Mouse (Mus musculus) erythroblast, embryonic 14.5 days (primary cell): ENCODE measurements around the gene Clpp. TPM values are rescaled to one million over a fixed set of nuclear protein-coding genes. Genes with fewer than 3 reads are reported as not detected.

Source experiments
- H3K27me3 ChIP-seq: 2 replicates; pipeline ENCODE4 v1.6.1; 2012; ENCODE audit warnings: inconsistent platforms; ENCODE audit not compliant: control insufficient read depth
- H3K36me3 ChIP-seq: 2 replicates; pipeline ENCODE4 v1.6.1; 2012; ENCODE audit warnings: mild to moderate bottlenecking, inconsistent platforms; ENCODE audit not compliant: control insufficient read depth
- H3K4me1 ChIP-seq: 2 replicates; pipeline ENCODE4 v1.6.1; 2012; ENCODE audit warnings: inconsistent platforms; ENCODE audit not compliant: control insufficient read depth
- H3K4me3 ChIP-seq: replicated peaks from 2 replicates; pipeline ENCODE3; 2012; ENCODE audit warnings: moderate library complexity, mild to moderate bottlenecking, inconsistent platforms
- H3K9me3 ChIP-seq: 2 replicates; pipeline ENCODE4 v1.6.1; 2012; ENCODE audit warnings: low read length, inconsistent platforms, mixed read lengths; ENCODE audit not compliant: control insufficient read depth
- GATA1 ChIP-seq: IDR thresholded peaks from 2 replicates; pipeline ENCODE4 v1.6.1; 2012; ENCODE audit warnings: low read length, inconsistent platforms, mixed read lengths
- TAL1 ChIP-seq: IDR thresholded peaks from 3 replicates; pipeline ENCODE4 v1.6.1; 2012; ENCODE audit warnings: low read length, inconsistent platforms, mixed read lengths
- polyA plus RNA-seq: library from polyadenylated mRNA; stranded (reverse); fragments of >175 nt; gene quantifications from 2 replicates; pipeline ENCODE4 v1.2.3, GENCODE M21; 2012

The Clpp gene
- 12.3 and 14.6 TPM in 2 replicates for polyA plus RNA-seq

DNA sequence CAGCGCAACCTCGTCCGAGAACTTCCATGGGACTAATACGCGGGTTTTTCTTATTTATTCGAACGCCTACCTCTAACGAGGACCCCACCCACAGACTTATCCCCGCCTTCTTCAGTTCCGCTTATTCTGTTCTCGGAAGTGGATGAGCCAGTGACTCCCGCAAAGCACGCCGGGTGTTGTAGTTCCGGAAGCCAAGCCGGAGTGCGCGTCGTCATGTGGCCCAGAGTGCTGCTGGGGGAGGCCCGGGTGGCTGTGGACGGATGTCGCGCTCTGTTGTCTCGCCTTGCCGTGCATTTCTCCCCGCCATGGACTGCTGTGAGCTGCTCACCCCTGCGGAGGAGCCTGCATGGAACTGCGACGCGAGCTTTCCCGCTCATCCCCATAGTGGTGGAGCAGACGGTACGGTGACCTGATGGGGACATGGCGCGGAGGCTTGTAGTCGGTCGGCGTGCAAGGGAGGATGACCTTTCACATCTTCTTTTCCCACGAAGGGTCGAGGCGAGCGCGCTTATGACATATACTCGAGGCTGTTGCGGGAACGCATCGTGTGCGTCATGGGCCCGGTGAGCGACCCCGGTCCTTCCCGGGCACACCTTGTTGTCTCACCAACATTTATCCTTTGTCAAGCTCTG is at the start of gene Clpp:
TSS of gene Clpp (plus strand) at position 191 of the 632 bp plus-strand sequence.
- Histone ChIP-seq H3K4me3 (peak within 1 kb of the TSS; percentile 75), H3K4me1 (peaks cover 36% of the 10 kb centered on the region), H3K27me3 (no peaks in the 10 kb centered on the region), H3K36me3 (peaks cover 41% of the 10 kb centered on the region), H3K9me3 (no peaks in the 10 kb centered on the region)
- no peak for TF ChIP-seq GATA1
- TF ChIP-seq TAL1 = no peak

- no peak for TF ChIP-seq TAL1
- no peak for TF ChIP-seq GATA1
- H3K4me1 ChIP-seq = no peaks in the 10 kb centered on the region
- H3K4me3 ChIP-seq = no peak overlapping the region
- no peaks in the 10 kb centered on the region for H3K36me3 ChIP-seq
- H3K27me3 ChIP-seq = peaks cover 33% of the 10 kb centered on the region
- 0 out of 2 replicates have a peak, but pooled peaks cover 2% of the 10 kb centered on the region for H3K9me3 ChIP-seq
These were observed 39.2 kb upstream of the Clpp start for GRCm38 (mm10) chr17:56950915-56951314.

- no peak overlapping the region for H3K4me3 ChIP-seq
- peaks cover 6% of the 10 kb centered on the region for H3K4me1 ChIP-seq
- no peaks in the 10 kb centered on the region for H3K36me3 ChIP-seq
- H3K9me3 ChIP-seq = no peaks in the 10 kb centered on the region
- no peak for TF ChIP-seq GATA1
- no peak for TF ChIP-seq TAL1
- peaks cover 27% of the 10 kb centered on the region for H3K27me3 ChIP-seq
These were observed 37.5 kb upstream of the Clpp start for GRCm38 (mm10) chr17:56952639-56953038.

DNA sequence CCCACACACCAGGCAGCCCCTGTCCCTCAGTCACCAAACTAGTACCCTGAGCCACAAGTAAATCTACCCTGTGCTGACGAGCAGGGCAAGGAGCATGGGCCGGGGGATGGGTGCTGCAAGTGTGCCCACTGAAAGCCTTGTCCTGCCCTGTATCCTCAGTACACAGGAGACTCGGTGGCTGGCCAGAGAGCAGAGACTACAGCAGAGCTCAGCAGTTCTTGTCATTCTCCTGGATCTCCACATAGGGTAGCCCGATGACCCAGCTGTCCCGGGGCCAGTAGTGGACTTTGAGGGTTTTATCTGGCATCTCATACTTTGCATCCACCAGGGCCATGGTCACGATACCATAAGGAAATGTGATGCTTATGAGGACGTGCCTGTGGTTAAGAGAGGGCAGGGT is 35.2 kb upstream of the Clpp start:
- H3K36me3 ChIP-seq = no peaks in the 10 kb centered on the region
- peaks cover 2% of the 10 kb centered on the region; the same call in 1 of the 2 replicates for H3K9me3 ChIP-seq
- peaks cover 19% of the 10 kb centered on the region for H3K4me1 ChIP-seq
- no peak overlapping the region for H3K4me3 ChIP-seq
- peaks cover 30% of the 10 kb centered on the region for H3K27me3 ChIP-seq
- TF ChIP-seq TAL1 (no peak), GATA1 (no peak)

DNA sequence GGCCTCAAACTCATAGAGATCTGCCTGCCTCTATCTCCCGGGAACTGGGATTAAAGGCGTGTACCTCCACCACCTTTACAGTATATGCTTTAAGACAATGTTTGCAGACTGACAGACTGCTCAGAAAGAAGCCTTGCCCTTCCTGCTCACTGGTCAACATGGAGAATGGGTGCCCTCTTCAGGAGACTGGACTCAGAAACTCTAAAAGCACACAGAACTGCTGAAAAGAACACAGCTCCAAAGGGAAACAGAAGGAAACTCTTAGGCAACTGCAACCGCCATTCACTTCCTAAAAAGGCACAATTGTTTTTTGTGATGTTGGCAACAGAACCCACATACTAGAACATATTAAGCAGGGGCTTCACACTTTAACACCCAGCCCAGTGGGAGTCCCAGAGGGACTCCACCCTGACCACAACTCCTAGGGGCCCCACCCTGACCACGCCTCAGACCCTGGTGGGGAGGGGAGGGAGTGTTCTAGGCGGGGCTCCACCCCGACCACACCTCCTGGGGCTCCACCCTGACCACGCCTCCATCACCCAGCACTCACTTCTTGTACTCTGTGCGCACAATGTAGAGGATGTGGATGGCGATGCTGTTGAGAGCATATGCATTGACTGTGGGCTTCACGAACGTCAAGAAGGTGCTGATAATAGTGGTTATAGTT is 32.2 kb upstream of the Clpp start:
- H3K27me3 ChIP-seq = peaks cover 27% of the 10 kb centered on the region
- TF ChIP-seq GATA1 = no peak
- no peak for TF ChIP-seq TAL1
- H3K4me1 ChIP-seq = peaks cover 19% of the 10 kb centered on the region
- H3K4me3 ChIP-seq = no peak overlapping the region
- no peaks in the 10 kb centered on the region for H3K36me3 ChIP-seq
- H3K9me3 ChIP-seq = peaks cover 4% of the 10 kb centered on the region; the same call in 1 of the 2 replicates

DNA sequence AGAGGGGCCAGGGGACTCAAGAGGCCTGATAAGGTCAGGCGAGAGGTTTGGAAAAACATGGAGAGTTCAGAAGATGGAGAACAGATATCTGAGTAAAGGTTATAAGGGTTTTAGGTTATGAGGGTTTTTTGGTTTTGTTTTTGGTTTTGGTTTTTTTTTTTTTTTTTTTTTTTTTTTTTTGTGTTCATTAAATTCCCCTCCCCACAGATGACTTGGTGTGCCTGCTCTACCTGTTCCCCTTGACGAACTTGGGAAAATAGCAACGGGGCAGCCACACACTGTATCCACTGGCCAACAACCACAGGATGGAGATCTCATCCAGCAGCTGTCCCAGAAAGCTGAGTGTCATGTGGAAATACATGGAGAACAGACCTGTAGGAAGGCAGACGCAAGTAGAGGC is 31.4 kb upstream of the Clpp start:
- TF ChIP-seq GATA1 (no peak), TAL1 (no peak)
- no peaks in the 10 kb centered on the region for H3K36me3 ChIP-seq
- no peak overlapping the region for H3K4me3 ChIP-seq
- peaks cover 23% of the 10 kb centered on the region for H3K27me3 ChIP-seq
- H3K9me3 ChIP-seq = peaks cover 4% of the 10 kb centered on the region; the same call in 1 of the 2 replicates
- H3K4me1 ChIP-seq = peaks cover 19% of the 10 kb centered on the region

DNA sequence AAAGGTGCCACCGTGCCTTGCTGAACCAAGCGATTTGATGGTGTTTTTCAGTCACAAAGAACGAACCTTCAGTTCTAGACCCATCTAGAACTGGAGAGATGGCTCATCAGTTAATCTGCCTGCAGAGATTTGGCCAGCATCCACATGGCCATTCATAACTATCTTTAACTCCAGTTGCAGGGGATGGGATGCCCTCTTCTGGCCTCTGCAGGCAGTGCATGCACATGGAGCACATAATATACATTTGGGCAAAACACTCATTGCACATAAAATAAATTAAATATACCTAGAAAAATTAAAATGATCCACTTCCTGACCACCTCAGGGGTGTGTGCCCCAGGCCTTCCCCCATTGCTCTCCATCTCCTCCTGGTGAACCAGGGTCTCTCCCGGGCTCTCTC is 28.2 kb upstream of the Clpp start:
- peaks cover 19% of the 10 kb centered on the region for H3K4me1 ChIP-seq
- TF ChIP-seq GATA1 = no peak
- TF ChIP-seq TAL1 = no peak
- H3K36me3 ChIP-seq = no peaks in the 10 kb centered on the region
- peaks cover 15% of the 10 kb centered on the region for H3K27me3 ChIP-seq
- peaks cover 4% of the 10 kb centered on the region; the same call in 1 of the 2 replicates for H3K9me3 ChIP-seq
- no peak overlapping the region for H3K4me3 ChIP-seq

DNA sequence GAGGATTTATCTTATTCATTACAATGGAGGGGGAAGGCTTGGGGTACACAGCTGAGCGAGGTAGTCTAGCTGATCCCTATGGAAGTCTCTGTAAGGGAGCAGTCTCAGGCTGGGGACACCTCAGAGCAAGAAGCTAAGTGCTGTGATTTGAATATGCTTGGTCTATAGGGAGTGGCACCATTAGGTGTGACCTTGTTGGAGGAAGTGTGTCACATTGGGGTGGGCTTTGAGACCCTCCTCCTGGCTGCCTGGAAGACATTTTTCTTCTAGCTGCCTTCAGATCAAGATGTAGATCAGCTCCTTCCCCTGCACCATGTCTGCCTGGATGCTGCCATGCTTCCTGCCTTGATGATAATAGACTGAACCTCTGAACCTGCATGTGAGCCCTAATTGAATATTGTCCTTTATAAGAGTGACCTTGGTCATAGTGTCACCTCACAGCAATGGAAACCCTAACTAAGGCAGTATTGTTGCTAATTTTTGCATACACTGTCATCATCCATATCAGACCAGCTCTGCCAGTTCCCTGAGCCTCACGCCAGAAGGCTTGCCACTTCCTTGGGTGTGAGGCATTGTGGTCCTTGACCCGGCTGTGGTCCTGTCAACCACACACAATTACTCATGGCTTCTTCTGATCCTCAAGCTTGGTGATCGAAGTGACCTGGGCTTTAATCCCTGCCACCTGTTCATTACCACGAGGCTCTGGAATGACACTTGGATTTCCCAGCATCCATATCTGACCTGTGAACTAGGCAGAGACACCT is 27.3 kb upstream of the Clpp start:
- Histone ChIP-seq H3K9me3 (peaks cover 4% of the 10 kb centered on the region; the same call in 1 of the 2 replicates), H3K36me3 (no peaks in the 10 kb centered on the region), H3K4me1 (peaks cover 11% of the 10 kb centered on the region), H3K27me3 (peaks cover 15% of the 10 kb centered on the region), H3K4me3 (no peak overlapping the region)
- TF ChIP-seq TAL1 (no peak), GATA1 (no peak)

DNA sequence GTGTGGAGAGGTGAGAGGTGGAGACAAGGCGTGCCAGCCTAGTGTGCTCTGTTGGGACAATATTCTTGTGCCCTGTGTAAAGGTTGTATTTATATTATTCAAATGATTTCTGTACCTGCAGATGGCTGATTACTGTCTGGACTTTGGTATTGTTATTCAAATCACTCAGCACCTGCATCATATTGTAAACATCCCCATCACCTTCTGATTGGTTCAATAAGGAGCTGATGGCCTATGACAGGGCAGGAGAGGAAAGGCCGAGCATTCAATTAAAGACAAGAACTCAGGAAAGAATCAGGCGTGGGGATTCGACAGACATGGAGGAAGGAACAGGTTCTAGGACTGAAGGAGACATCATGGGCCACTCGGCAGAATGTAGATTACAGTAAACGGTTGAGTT is 26.5 kb upstream of the Clpp start:
- Histone ChIP-seq H3K36me3 (no peaks in the 10 kb centered on the region), H3K4me1 (peaks cover 3% of the 10 kb centered on the region), H3K9me3 (0 out of 2 replicates have a peak, but pooled peaks cover 2% of the 10 kb centered on the region), H3K27me3 (peaks cover 17% of the 10 kb centered on the region), H3K4me3 (no peak overlapping the region)
- TF ChIP-seq GATA1 (no peak), TAL1 (no peak)
